Mouse (Mus musculus): ENCODE results near the gene Gm3486. TPM values are rescaled to one million over a fixed set of nuclear protein-coding genes. Genes with fewer than 3 reads are reported as not detected.
"Not testable (repeated sequence)": the region's sequence is repeated elsewhere in the genome, so short reads cannot be mapped to it uniquely, and the experiment has no call there.

Gene Gm3486
- polyA plus RNA-seq (2011; ENCODE audit: insufficient read length, low read depth, missing spikeins), result not detected in 2 replicates

GRCm38 (mm10) chr14:41489385-41489784, at the start of gene Gm3486:
TSS of gene Gm3486 (minus strand) at chr14:41489485.
- not testable (repeated sequence) for H3K27ac ChIP-seq (ENCODE audit: insufficient read depth, low read length); H3K4me3 ChIP-seq (ENCODE audit: insufficient read depth, low read length); H3K4me1 ChIP-seq (ENCODE audit: control insufficient read depth, insufficient read depth, low read length)

- not testable (repeated sequence) for H3K4me1 ChIP-seq (ENCODE audit: control insufficient read depth, insufficient read depth, low read length); H3K27ac ChIP-seq (ENCODE audit: insufficient read depth, low read length); H3K4me3 ChIP-seq (ENCODE audit: insufficient read depth, low read length)
Measured at GRCm38 (mm10) chr14:41524695-41525094, 35.4 kb upstream of the Gm3486 start.

- H3K4me1 ChIP-seq (ENCODE audit: control insufficient read depth, insufficient read depth, low read length); H3K4me3 ChIP-seq (ENCODE audit: insufficient read depth, low read length); H3K27ac ChIP-seq (ENCODE audit: insufficient read depth, low read length): not testable (repeated sequence)
Measured at GRCm38 (mm10) chr14:41520683-41521082, 31.4 kb upstream of the Gm3486 start.

- H3K27ac ChIP-seq (ENCODE audit: insufficient read depth, low read length); H3K4me1 ChIP-seq (ENCODE audit: control insufficient read depth, insufficient read depth, low read length); H3K4me3 ChIP-seq (ENCODE audit: insufficient read depth, low read length): not testable (repeated sequence)
Measured at GRCm38 (mm10) chr14:41453418-41453817, 35.9 kb downstream of the Gm3486 start, which contains the start of gene Gm7954. TSS of gene Gm7954 (minus strand) at chr14:41453518.

Other genes starting within 250 kb of the Gm3486 start
- gene Gm2832, start 210.7 kb downstream of the Gm3486 start, polyA plus RNA-seq (2011; ENCODE audit: insufficient read length, low read depth, missing spikeins), result not detected in 2 replicates
- gene Gm5798, start 140.9 kb downstream of the Gm3486 start, polyA plus RNA-seq (2011; ENCODE audit: insufficient read length, low read depth, missing spikeins), result not detected in 2 replicates
- gene Gm7945, start 103.1 kb downstream of the Gm3486 start, polyA plus RNA-seq (2011; ENCODE audit: insufficient read length, low read depth, missing spikeins), result not detected in 2 replicates
- gene Gm6482, start 81.2 kb downstream of the Gm3486 start, polyA plus RNA-seq (2011; ENCODE audit: insufficient read length, low read depth, missing spikeins), result not detected in 2 replicates
- gene Gm7954, start 36.0 kb downstream of the Gm3486 start, polyA plus RNA-seq (2011; ENCODE audit: insufficient read length, low read depth, missing spikeins), result not detected in 2 replicates
- not detected in 2 replicates for gene Gm7970, start 66.1 kb upstream of the Gm3486 start, polyA plus RNA-seq (2011; ENCODE audit: insufficient read length, low read depth, missing spikeins)
- not detected in 2 replicates for gene 1700049E17Rik2, start 83.7 kb upstream of the Gm3486 start, polyA plus RNA-seq (2011; ENCODE audit: insufficient read length, low read depth, missing spikeins)
- not detected in 2 replicates for gene Gm3072, start 135.1 kb upstream of the Gm3486 start, polyA plus RNA-seq (2011; ENCODE audit: insufficient read length, low read depth, missing spikeins)
- not detected in 2 replicates for gene Gm3676, start 157.0 kb upstream of the Gm3486 start, polyA plus RNA-seq (2011; ENCODE audit: insufficient read length, low read depth, missing spikeins)
- gene Gm8068, start 212.4 kb upstream of the Gm3486 start, polyA plus RNA-seq (2011; ENCODE audit: insufficient read length, low read depth, missing spikeins), result not detected in 2 replicates